Mouse (Mus musculus) intestine, postnatal 0 days (tissue): Measurements from ENCODE around the gene Xpnpep1. TPM values are rescaled to one million over a fixed set of nuclear protein-coding genes. Genes with fewer than 3 reads are reported as not detected.
A peak's percentile ranks its signal among the peaks of the same experiment; 100 is the strongest.

Experiments
- ATAC-seq: fragments of 200-750 bp; cut with Nextera tagmentation; 2 replicates; pipeline ENCODE4 v1.8.0; 2017; ENCODE audit warnings: mild to moderate bottlenecking, moderate TSS enrichment, moderate library complexity
- H3K27ac ChIP-seq: fragments of 300-500 bp; sonication (generic); 2 replicates; pipeline ENCODE4 v1.5.1; 2014; ENCODE audit warnings: mild to moderate bottlenecking, low read depth, low read length, moderate library complexity
- H3K27me3 ChIP-seq: fragments of 300-500 bp; sonication (generic); replicated peaks from 2 replicates; pipeline ENCODE4 v1.6.1; 2014; ENCODE audit warnings: low read length, mixed read lengths; ENCODE audit not compliant: control insufficient read depth, insufficient read depth
- H3K36me3 ChIP-seq: fragments of 300-500 bp; sonication (generic); 2 replicates; pipeline ENCODE4 v1.6.1; 2014; ENCODE audit warnings: mild to moderate bottlenecking, moderate library complexity; ENCODE audit not compliant: control insufficient read depth, insufficient read depth
- H3K4me1 ChIP-seq: fragments of 300-500 bp; sonication (generic); replicated peaks from 2 replicates; pipeline ENCODE4 v1.6.1; 2014; ENCODE audit warnings: antibody characterized with exemption, low read length, mixed read lengths; ENCODE audit not compliant: control insufficient read depth, insufficient read depth
- H3K4me2 ChIP-seq: fragments of 300-500 bp; sonication (generic); replicated peaks from 2 replicates; pipeline ENCODE4 v1.6.1; 2014; ENCODE audit warnings: low read depth, mild to moderate bottlenecking, moderate library complexity
- H3K4me3 ChIP-seq: fragments of 300-500 bp; sonication (generic); 2 replicates; pipeline ENCODE4 v1.5.1; 2014; ENCODE audit warnings: low read depth, low read length
- H3K9ac ChIP-seq: fragments of 300-500 bp; sonication (generic); 2 replicates; pipeline ENCODE4 v1.6.1; 2014; ENCODE audit warnings: mild to moderate bottlenecking, low read depth, low read length
- H3K9me3 ChIP-seq: fragments of 300-500 bp; sonication (generic); 2 replicates; pipeline ENCODE4 v1.6.1; 2016; ENCODE audit warnings: mixed run types; ENCODE audit not compliant: control insufficient read depth
- CTCF ChIP-seq: sonication (generic); IDR thresholded peaks from 2 replicates; pipeline ENCODE4 v1.5.1; 2016; ENCODE audit warnings: low read depth, mild to moderate bottlenecking, control low read depth, antibody characterized with exemption, moderate library complexity
- WGBS: fragments of 180-500 bp; shearing (Covaris S2); extraction: QIAGEN DNeasy Blood & Tissue Kit; methylation state at CpG from one replicate; pipeline ENCODE4 v1.1.7; 2014; 5-methylcytosine and 5-hydroxymethylcytosine counted together
- polyA plus RNA-seq: library from polyadenylated mRNA; unstranded; fragments of >200 nt; fragmentation: Nextera tagmentation; extraction: Ambion mirVana; gene quantifications from 2 replicates; pipeline ENCODE4 v1.2.1, GENCODE M21; 2015

Gene Xpnpep1
- polyA plus RNA-seq, 1 experiment from 2014 or later: 333 TPM

DNA sequence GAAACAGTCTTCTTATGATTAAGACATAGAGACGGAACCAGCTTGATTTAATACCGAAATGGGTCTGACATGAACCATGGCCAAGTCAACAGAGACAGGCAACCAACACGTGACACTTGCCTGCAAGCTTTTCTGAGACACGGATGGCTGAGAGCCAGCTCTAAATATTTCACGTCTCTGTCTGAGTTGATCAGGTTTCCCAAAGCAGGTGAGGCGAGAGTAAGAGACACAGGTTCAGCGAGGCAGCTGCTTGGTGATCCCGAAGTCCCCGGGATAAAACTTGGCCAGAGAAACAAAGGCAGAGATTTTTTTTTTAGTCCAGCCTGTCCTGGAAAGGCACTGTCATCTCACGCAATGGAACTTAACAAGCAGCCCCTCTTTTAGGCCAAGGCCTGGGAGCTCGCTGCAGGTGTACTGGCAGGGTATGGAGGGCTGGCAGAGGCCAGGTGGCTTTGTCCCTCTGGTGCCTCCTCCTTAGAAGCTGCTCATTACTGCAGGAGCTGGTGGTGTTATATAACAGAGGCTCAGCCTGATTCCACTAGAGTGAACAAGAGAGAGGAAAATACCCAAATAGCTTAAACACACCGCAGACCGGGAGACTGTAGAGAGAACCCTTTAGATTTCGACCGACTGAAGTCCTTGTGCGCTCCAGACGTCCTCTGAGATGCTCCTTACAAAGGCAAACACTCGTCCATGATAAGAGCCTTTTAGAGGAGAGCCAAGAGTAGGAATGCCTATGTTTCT is 36.4 kb upstream of the Xpnpep1 start:
- Histone ChIP-seq H3K9me3 (no peaks in the 10 kb centered on the region), H3K27me3 (no peaks in the 10 kb centered on the region), H3K36me3 (no peaks in the 10 kb centered on the region), H3K9ac (no peak overlapping the region), H3K4me2 (no peak overlapping the region), H3K4me1 (peaks cover 11% of the 10 kb centered on the region; the same call in 1 of the 2 replicates), H3K4me3 (no peak overlapping the region), H3K27ac (no peak overlapping the region)
- TF ChIP-seq CTCF: no peak
- no peak for ATAC-seq
- 60% methylated on average over 18 of the region's 18 CpGs for WGBS

DNA sequence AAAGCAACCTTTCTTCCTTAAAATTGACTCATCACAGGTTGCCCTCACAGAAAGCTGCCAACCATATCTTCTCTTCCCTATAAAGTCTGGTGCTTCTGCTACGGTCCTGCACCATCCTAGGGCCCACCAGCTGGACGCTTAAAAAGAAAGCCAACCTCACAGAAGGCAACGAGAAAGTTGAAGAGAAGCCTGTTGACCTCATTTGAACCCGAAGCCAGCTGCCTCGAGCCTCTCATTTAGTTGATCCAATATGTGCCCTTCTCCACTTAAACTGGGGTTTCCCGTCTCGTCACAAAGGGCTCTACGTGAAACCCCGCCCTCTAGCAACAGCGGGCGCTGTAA is 35.9 kb upstream of the Xpnpep1 start:
- no peak overlapping the region for H3K9ac ChIP-seq
- WGBS: 79% methylated on average over 11 of the region's 11 CpGs
- H3K36me3 ChIP-seq: no peaks in the 10 kb centered on the region
- TF ChIP-seq CTCF: no peak
- peaks cover 8% of the 10 kb centered on the region; the same call in 1 of the 2 replicates for H3K4me1 ChIP-seq
- H3K4me3 ChIP-seq: no peak overlapping the region
- no peaks in the 10 kb centered on the region for H3K9me3 ChIP-seq
- H3K27ac ChIP-seq: no peak overlapping the region
- no peaks in the 10 kb centered on the region for H3K27me3 ChIP-seq
- H3K4me2 ChIP-seq: no peak overlapping the region
- ATAC-seq: no peak

DNA sequence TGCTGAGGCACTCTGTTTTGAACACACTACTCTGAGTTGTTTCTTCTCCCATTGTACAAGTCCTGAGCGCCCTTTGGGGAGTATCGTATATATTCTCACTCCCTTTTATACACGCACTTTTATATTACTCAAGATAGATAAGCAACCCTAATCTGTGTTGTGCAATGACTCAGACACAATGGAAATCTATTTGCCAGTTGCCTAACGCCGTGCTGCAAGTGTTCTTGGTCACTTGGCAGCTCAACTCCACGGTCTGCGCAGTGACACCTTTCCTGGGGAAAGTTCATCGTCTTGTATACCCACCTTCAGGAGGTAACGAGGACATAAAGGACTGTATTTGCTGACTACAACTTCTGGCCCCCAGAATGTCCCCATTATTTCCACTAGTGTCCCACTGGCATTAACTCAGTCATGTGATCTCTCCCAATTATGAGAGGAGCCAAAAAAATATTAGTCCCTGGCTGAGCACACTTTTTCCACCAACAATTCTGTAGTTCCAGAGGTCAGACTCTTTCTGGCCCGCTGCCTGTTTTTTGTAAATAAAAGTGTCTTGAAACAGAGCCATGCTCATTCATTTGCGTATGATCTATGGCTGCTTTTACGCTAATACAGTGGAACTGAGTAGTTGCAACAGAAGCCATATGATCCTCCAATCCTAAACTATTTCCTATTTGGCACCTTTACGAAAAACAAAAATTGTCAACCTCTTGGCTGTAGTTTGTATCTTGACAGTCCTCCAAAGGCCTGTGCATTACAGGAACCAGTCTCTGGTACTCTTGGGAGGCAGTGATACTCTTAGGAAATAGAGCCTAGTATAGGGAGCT is 35.1 kb upstream of the Xpnpep1 start:
- Histone ChIP-seq H3K4me1 (peaks cover 5% of the 10 kb centered on the region; the same call in 1 of the 2 replicates), H3K27me3 (no peaks in the 10 kb centered on the region), H3K36me3 (no peaks in the 10 kb centered on the region), H3K9ac (no peak overlapping the region), H3K4me2 (no peak overlapping the region), H3K4me3 (no peak overlapping the region), H3K9me3 (no peaks in the 10 kb centered on the region), H3K27ac (0 out of 2 replicates have a peak overlapping the region, but pooled peaks have one; percentile 16)
- no peak for TF ChIP-seq CTCF
- WGBS: 37% methylated on average over 13 of the region's 13 CpGs
- ATAC-seq: peak; percentile 65

DNA sequence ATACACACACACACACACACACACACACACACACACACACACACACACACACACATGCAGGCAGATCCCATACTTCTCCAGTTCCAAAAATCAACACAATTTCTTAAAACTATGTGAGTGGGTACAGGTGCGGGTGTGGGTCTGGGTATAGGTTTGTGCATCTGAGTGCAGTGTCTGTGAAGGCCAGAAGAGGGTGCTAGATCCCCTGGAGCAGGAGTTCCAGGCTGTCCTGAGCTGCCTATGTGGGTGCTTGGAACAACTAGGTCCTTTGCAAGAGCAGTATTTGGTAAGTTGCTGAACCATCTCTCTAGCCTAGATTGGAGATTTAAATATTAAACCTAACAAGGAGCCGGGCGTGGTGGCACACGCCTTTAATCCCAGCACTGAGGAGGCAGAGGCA is 33.5 kb upstream of the Xpnpep1 start:
- no peak overlapping the region for H3K4me3 ChIP-seq
- 96% methylated on average over 4 of the region's 4 CpGs for WGBS
- TF ChIP-seq CTCF: peak; percentile 57
- H3K4me1 ChIP-seq: peaks cover 4% of the 10 kb centered on the region; the same call in 1 of the 2 replicates
- no peaks in the 10 kb centered on the region for H3K36me3 ChIP-seq
- H3K27me3 ChIP-seq: no peaks in the 10 kb centered on the region
- no peaks in the 10 kb centered on the region for H3K9me3 ChIP-seq
- H3K27ac ChIP-seq: no peak overlapping the region
- H3K4me2 ChIP-seq: no peak overlapping the region
- ATAC-seq: no peak
- H3K9ac ChIP-seq: no peak overlapping the region

DNA sequence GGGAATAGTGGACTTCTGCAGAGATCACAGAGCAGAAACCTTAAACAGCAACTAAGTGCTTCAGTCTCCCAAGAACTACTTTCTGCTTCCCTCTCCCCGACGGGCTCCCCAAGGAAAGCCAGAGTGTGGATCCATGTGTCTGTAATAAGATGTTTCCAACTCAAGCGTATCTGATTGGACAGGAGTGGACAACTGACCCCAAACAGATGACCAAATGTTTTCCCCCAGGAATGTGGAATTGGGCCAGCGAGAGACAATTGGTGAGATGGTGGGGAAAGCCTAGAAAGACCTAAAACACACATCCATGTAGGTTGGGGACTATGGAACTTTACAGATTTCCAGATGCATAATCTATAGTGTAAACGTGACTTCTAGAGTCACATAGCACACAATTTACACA is 32.4 kb upstream of the Xpnpep1 start:
- no peak overlapping the region for H3K27ac ChIP-seq
- no peak overlapping the region for H3K4me3 ChIP-seq
- no peak overlapping the region for H3K4me2 ChIP-seq
- H3K27me3 ChIP-seq: no peaks in the 10 kb centered on the region
- no peak for TF ChIP-seq CTCF
- H3K9me3 ChIP-seq: no peaks in the 10 kb centered on the region
- peaks cover 4% of the 10 kb centered on the region; the same call in 1 of the 2 replicates for H3K4me1 ChIP-seq
- no peak overlapping the region for H3K9ac ChIP-seq
- H3K36me3 ChIP-seq: no peaks in the 10 kb centered on the region
- no peak for ATAC-seq
- 83% methylated on average over 5 of the region's 5 CpGs for WGBS

DNA sequence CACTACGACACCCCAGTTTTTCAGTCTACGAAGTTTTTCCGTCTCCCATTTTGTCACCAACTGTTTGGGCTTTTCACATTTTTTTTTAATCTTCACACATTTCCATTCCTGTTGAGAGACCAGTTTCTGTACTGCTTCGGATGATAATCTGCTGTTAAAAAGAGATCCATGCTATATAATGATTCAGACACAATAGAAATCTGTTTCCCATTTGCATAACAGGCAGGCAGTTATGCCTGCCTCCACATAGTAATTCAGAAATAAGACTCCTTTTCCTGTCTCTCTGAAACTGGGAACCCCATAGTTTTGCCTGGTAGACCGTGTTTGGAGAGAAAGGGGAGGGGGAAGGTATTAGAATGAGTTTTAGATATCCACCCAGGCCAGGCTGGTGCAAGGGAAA is 31.6 kb upstream of the Xpnpep1 start:
- no peak for TF ChIP-seq CTCF
- WGBS: 70% methylated on average over 5 of the region's 5 CpGs
- H3K27ac ChIP-seq: no peak overlapping the region
- no peak overlapping the region for H3K4me2 ChIP-seq
- H3K4me1 ChIP-seq: peaks cover 4% of the 10 kb centered on the region; the same call in 1 of the 2 replicates
- H3K36me3 ChIP-seq: no peaks in the 10 kb centered on the region
- H3K27me3 ChIP-seq: no peaks in the 10 kb centered on the region
- H3K4me3 ChIP-seq: no peak overlapping the region
- no peak overlapping the region for H3K9ac ChIP-seq
- no peak for ATAC-seq
- H3K9me3 ChIP-seq: no peaks in the 10 kb centered on the region
